Mouse (Mus musculus) midbrain, embryonic 11.5 days (tissue): ENCODE data around the gene Plpp2. TPM values are rescaled to one million over a fixed set of nuclear protein-coding genes. Genes with fewer than 3 reads are reported as not detected.

ENCODE experiments used
- ATAC-seq: fragments of 200-750 bp; cut with Nextera tagmentation; 2 replicates; pipeline ENCODE4 v1.8.0; 2017; ENCODE audit warnings: moderate TSS enrichment, moderate library complexity; ENCODE audit not compliant: low FRiP score
- DNase-seq: peaks from one replicate; pipeline ENCODE4 v3.0.0; 2015; ENCODE audit warnings: low spot score; ENCODE audit errors: missing footprints
- H3K27ac ChIP-seq: fragments of 300-500 bp; sonication (generic); 2 replicates; pipeline ENCODE4 v1.5.1; 2014; ENCODE audit warnings: low read depth, low read length
- H3K27me3 ChIP-seq: fragments of 300-500 bp; sonication (generic); 2 replicates; pipeline ENCODE4 v1.6.1; 2014; ENCODE audit warnings: mild to moderate bottlenecking, low read length, moderate library complexity, mixed read lengths; ENCODE audit not compliant: control insufficient read depth, insufficient read depth
- H3K36me3 ChIP-seq: fragments of 300-500 bp; sonication (generic); 2 replicates; pipeline ENCODE4 v1.6.1; 2014; ENCODE audit warnings: mild to moderate bottlenecking, low read length, moderate library complexity, mixed read lengths; ENCODE audit not compliant: control insufficient read depth, insufficient read depth
- H3K4me1 ChIP-seq: fragments of 300-500 bp; sonication (generic); 2 replicates; pipeline ENCODE4 v1.6.1; 2014; ENCODE audit warnings: low read length; ENCODE audit not compliant: control insufficient read depth, insufficient read depth
- H3K4me2 ChIP-seq: fragments of 300-500 bp; sonication (generic); 2 replicates; pipeline ENCODE4 v1.6.1; 2014; ENCODE audit warnings: mild to moderate bottlenecking, moderate library complexity
- H3K4me3 ChIP-seq: fragments of 300-500 bp; sonication (generic); 2 replicates; pipeline ENCODE4 v1.5.1; 2014; ENCODE audit warnings: low read depth, low read length
- H3K9ac ChIP-seq: fragments of 300-500 bp; sonication (generic); 2 replicates; pipeline ENCODE4 v1.6.1; 2014; ENCODE audit warnings: low read length
- H3K9me3 ChIP-seq: fragments of 300-500 bp; sonication (generic); 2 replicates; pipeline ENCODE4 v1.6.1; 2016; ENCODE audit warnings: low read length; ENCODE audit not compliant: control insufficient read depth
- WGBS: fragments of 180-500 bp; shearing (Covaris S2); extraction: QIAGEN DNeasy Blood & Tissue Kit; methylation state at CpG from one replicate; pipeline ENCODE4 v1.1.7; 2014; 5-methylcytosine and 5-hydroxymethylcytosine counted together
- microRNA-seq: library from miRNA; unstranded; fragments of <30 nt; microRNA quantifications from one replicate; pipeline ENCODE4, GENCODE M21; 2017
- polyA plus RNA-seq: library from polyadenylated mRNA; unstranded; fragments of >200 nt; fragmentation: Nextera tagmentation; extraction: Ambion mirVana; gene quantifications from 2 replicates; pipeline ENCODE4 v1.2.1, GENCODE M21; 2014

Gene Plpp2
- polyA plus RNA-seq, 1 experiment from 2014 or later = 13.4 TPM

DNA sequence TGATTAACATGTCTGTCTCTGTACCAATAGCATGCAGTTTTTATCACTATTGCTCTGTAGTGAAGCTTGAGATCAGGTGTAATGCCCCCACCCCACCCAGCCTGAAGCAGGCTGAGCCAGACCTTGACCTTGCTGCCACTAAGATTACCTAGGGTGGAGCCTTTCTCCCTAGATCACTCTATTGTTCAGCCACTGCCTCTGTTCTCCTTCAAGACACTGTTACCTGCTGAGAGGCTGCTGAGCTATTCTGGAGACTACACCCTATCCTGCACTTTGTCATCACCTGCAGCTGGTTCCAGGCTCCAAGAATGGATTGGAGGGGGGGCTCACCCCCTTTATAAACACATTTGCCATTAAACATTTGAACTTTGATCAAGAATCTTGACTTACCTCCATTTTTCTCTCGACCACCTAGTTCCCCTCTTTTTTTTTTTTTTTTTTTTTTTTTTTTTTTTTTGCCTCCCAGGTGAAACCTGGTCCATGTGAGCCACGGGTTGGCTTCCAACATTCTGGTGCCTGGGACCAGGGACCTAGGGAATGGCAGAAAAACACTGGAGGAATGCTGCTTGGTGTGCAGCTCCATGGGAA, 36.8 kb downstream of the Plpp2 start:
- no peaks in the 10 kb centered on the region for H3K27me3 ChIP-seq
- no peaks in the 10 kb centered on the region for H3K36me3 ChIP-seq
- H3K4me3 ChIP-seq = no peak overlapping the region
- H3K4me2 ChIP-seq = no peak overlapping the region
- 61% methylated on average over 2 of the region's 2 CpGs for WGBS
- H3K9me3 ChIP-seq = no peaks in the 10 kb centered on the region
- H3K27ac ChIP-seq = no peak overlapping the region
- no peaks in the 10 kb centered on the region for H3K4me1 ChIP-seq
- no peak for ATAC-seq
- DNase-seq = no peak
- no peak overlapping the region for H3K9ac ChIP-seq

DNA sequence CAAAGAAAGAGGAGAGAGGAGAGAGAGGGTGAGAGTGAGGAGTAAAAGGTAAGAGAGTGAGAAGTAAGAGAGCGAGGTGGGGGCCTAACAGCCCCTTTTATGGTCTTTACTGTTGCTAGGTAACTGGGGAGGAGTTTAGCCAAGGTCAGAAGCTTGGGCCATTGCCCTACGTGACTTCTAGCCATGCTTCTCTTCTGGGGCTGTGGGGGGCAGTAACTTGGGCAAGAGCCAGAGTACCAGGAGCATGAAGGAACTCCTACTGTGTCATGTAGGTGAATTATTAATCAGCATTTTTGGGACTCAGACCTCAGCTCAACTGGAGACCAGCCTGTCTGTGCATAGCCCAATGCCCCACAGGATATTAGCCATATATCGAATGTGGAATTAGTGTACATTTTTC, 37.7 kb downstream of the Plpp2 start:
- no peaks in the 10 kb centered on the region for H3K4me1 ChIP-seq
- H3K36me3 ChIP-seq = no peaks in the 10 kb centered on the region
- no peak for DNase-seq
- ATAC-seq = no peak
- no peak overlapping the region for H3K27ac ChIP-seq
- H3K9me3 ChIP-seq = no peaks in the 10 kb centered on the region
- no peak overlapping the region for H3K4me2 ChIP-seq
- no peak overlapping the region for H3K4me3 ChIP-seq
- 62% methylated on average over 3 of the region's 3 CpGs for WGBS
- no peaks in the 10 kb centered on the region for H3K27me3 ChIP-seq
- H3K9ac ChIP-seq = no peak overlapping the region

Small RNAs within 50 kb of the gene (microRNA-seq; reads per million reads assigned to microRNA genes)
- gene Mir6909 = not detected

Other genes starting within 250 kb of the Plpp2 start
- not detected in 2 replicates for gene Vmn2r82, start 177.3 kb downstream of the Plpp2 start, polyA plus RNA-seq
- not detected in 2 replicates for gene Vmn2r83, start 65.1 kb downstream of the Plpp2 start, polyA plus RNA-seq
- 33.0 and 41.8 TPM in 2 replicates for gene Mier2, start 21.4 kb upstream of the Plpp2 start, polyA plus RNA-seq
- gene Theg, start 53.5 kb upstream of the Plpp2 start, polyA plus RNA-seq = not detected in 2 replicates
- 0.10 and 0.12 TPM in 2 replicates for gene C2cd4c, start 80.2 kb upstream of the Plpp2 start, polyA plus RNA-seq
- 11.4 and 13.0 TPM in 2 replicates for gene Shc2, start 104.1 kb upstream of the Plpp2 start, polyA plus RNA-seq
- not detected in 2 replicates for gene Odf3l2, start 111.9 kb upstream of the Plpp2 start, polyA plus RNA-seq
- 1.2 and 1.4 TPM in 2 replicates for gene Madcam1, start 130.8 kb upstream of the Plpp2 start, polyA plus RNA-seq
- 65.5 and 69.6 TPM in 2 replicates for gene Tpgs1, start 135.6 kb upstream of the Plpp2 start, polyA plus RNA-seq
- 149 and 178 TPM in 2 replicates for gene Cdc34, start 148.4 kb upstream of the Plpp2 start, polyA plus RNA-seq
- gene Gzmm, start 155.2 kb upstream of the Plpp2 start, polyA plus RNA-seq = 0.27 and 0.58 TPM in 2 replicates
- gene Bsg, start 170.7 kb upstream of the Plpp2 start, polyA plus RNA-seq = 576 and 580 TPM in 2 replicates
- gene Hcn2, start 182.8 kb upstream of the Plpp2 start, polyA plus RNA-seq = 0.22 TPM in 2 replicates
- gene Polrmt, start 212.8 kb upstream of the Plpp2 start, polyA plus RNA-seq = 28.5 and 31.2 TPM in 2 replicates
- 0.08 and 0.32 TPM in 2 replicates for gene Fgf22, start 221.3 kb upstream of the Plpp2 start, polyA plus RNA-seq
- 69.9 and 81.9 TPM in 2 replicates for gene Rnf126, start 233.2 kb upstream of the Plpp2 start, polyA plus RNA-seq
- gene Fstl3, start 243.5 kb upstream of the Plpp2 start, polyA plus RNA-seq = 0.60 and 1.2 TPM in 2 replicates